Mouse (Mus musculus) midbrain, embryonic 15.5 days (tissue): ENCODE results near the gene Tymp. TPM values are rescaled to one million over a fixed set of nuclear protein-coding genes. Genes with fewer than 3 reads are reported as not detected.

Experiments
- ATAC-seq: fragments of 200-750 bp; cut with Nextera tagmentation; replicated peaks from 2 replicates; pipeline ENCODE4 v1.8.0; 2017; ENCODE audit warnings: moderate TSS enrichment
- H3K27ac ChIP-seq: fragments of 300-500 bp; sonication (generic); 2 replicates; pipeline ENCODE4 v1.5.1; 2015; ENCODE audit warnings: mild to moderate bottlenecking, inconsistent platforms
- H3K27me3 ChIP-seq: fragments of 300-500 bp; sonication (generic); replicated peaks from 2 replicates; pipeline ENCODE4 v1.6.1; 2015; ENCODE audit warnings: inconsistent platforms
- H3K36me3 ChIP-seq: fragments of 300-500 bp; sonication (generic); replicated peaks from 2 replicates; pipeline ENCODE4 v1.6.1; 2015; ENCODE audit warnings: inconsistent platforms
- H3K4me1 ChIP-seq: fragments of 300-500 bp; sonication (generic); 2 replicates; pipeline ENCODE4 v1.6.1; 2015; ENCODE audit warnings: inconsistent platforms
- H3K4me2 ChIP-seq: fragments of 300-500 bp; sonication (generic); 2 replicates; pipeline ENCODE4 v1.6.1; 2015; ENCODE audit warnings: inconsistent platforms, mild to moderate bottlenecking, moderate library complexity
- H3K4me3 ChIP-seq: fragments of 300-500 bp; sonication (generic); 2 replicates; pipeline ENCODE4 v1.5.1; 2015; ENCODE audit warnings: mild to moderate bottlenecking, inconsistent platforms
- H3K9ac ChIP-seq: fragments of 300-500 bp; sonication (generic); 2 replicates; pipeline ENCODE4 v1.6.1; 2015; ENCODE audit warnings: mild to moderate bottlenecking, inconsistent platforms
- H3K9me3 ChIP-seq: fragments of 300-500 bp; sonication (generic); 2 replicates; pipeline ENCODE4 v1.6.1; 2016; ENCODE audit warnings: inconsistent platforms
- WGBS: fragments of 180-500 bp; shearing (Covaris S2); methylation state at CpG from one replicate; pipeline ENCODE4 v1.1.7; 2015; ENCODE audit warnings: mixed read lengths; 5-methylcytosine and 5-hydroxymethylcytosine counted together
- polyA plus RNA-seq: library from polyadenylated mRNA; unstranded; fragments of >200 nt; fragmentation: Nextera tagmentation; extraction: Ambion mirVana; gene quantifications from 2 replicates; pipeline ENCODE4 v1.2.1, GENCODE M21; 2015

The Tymp gene
- polyA plus RNA-seq, 1 experiment from 2014 or later, result 2.7 TPM

DNA sequence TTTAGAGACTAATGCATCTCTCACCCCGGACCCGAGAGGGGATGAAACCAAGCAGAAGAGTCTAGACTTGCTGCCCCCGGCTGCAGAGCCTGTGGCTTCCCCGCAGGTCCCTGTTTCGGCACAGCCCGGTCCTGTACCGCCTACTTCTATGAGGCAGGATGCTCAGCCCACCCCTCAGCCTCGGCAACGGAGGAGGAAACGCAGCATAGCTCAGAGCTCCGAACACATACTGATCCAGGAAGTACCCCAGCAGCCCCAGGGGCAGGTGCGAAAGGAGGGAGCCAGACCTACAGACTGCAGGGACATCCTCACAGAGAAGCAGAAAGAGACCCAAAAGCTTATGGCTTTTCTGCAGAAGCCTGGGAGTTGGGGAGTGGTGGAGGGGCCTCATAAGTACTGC lies 10.3 kb upstream of the Tymp start:
- Histone ChIP-seq H3K36me3 (no peaks in the 10 kb centered on the region), H3K9me3 (no peaks in the 10 kb centered on the region), H3K27ac (no peak overlapping the region), H3K4me2 (no peak overlapping the region), H3K27me3 (no peaks in the 10 kb centered on the region), H3K4me1 (no peaks in the 10 kb centered on the region), H3K4me3 (no peak overlapping the region), H3K9ac (no peak overlapping the region)
- no peak for ATAC-seq
- 51% methylated on average over 12 of the region's 12 CpGs for WGBS

- Histone ChIP-seq H3K9me3 (no peaks in the 10 kb centered on the region), H3K4me1 (0 out of 2 replicates have a peak, but pooled peaks cover under 1% of the 10 kb centered on the region), H3K27ac (no peak within 1 kb of the TSS), H3K36me3 (no peaks in the 10 kb centered on the region), H3K27me3 (peaks cover 4% of the 10 kb centered on the region), H3K4me2 (no peak within 1 kb of the TSS), H3K9ac (no peak within 1 kb of the TSS), H3K4me3 (no peak within 1 kb of the TSS)
- WGBS, result 86% methylated on average over 7 of the region's 7 CpGs
- ATAC-seq, result no peak
Measured at GRCm38 (mm10) chr15:89384617-89385016, 7.8 kb upstream of the Tymp start, which contains the start of gene Klhdc7b. Gene Klhdc7b, plus strand, starts transcription at chr15:89384917.

DNA sequence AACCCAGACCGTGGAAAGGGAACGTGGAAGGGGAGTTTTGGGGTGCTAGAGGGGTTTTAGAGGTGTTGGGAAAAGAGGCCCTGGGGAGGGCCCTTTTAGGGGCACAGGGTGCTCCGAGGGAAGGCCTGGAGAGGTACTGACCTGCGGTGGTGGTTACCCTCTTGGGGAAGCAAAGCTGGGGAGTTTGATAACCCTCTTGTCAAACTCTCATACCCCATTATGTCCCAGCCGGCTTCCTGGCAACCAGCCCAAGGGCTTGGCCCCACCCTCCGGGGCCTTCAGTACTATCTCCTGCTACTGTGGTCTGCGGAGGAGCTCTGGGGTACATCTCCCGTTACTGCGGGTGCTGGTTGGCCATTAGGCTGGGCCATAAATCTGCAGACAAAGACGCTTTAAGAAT lies 2.6 kb upstream of the Tymp start:
- Histone ChIP-seq H3K9ac (peak overlapping the region; percentile 36; the same call in 1 of the 2 replicates), H3K9me3 (no peaks in the 10 kb centered on the region), H3K4me1 (peaks cover 20% of the 10 kb centered on the region), H3K27ac (no peak overlapping the region), H3K27me3 (peaks cover 42% of the 10 kb centered on the region), H3K4me3 (peak overlapping the region; percentile 34), H3K4me2 (peak overlapping the region; percentile 69), H3K36me3 (no peaks in the 10 kb centered on the region)
- 15% methylated on average over 10 of the region's 10 CpGs for WGBS
- no peak for ATAC-seq

GRCm38 (mm10) chr15:89378831-89379401 lies 2.1 kb upstream of the Tymp start, which contains the start of gene Odf3b:
Gene Odf3b, minus strand, starts transcription at chr15:89379282.
- H3K4me2 ChIP-seq, result peak within 1 kb of the TSS; percentile 69
- H3K27me3 ChIP-seq, result peaks cover 42% of the 10 kb centered on the region
- ATAC-seq, result peak; percentile 37; the same call in 1 of the 2 replicates
- WGBS, result 1% methylated on average over 33 of the region's 33 CpGs
- no peaks in the 10 kb centered on the region for H3K36me3 ChIP-seq
- peak within 1 kb of the TSS; percentile 34 for H3K4me3 ChIP-seq
- H3K9me3 ChIP-seq, result no peaks in the 10 kb centered on the region
- H3K27ac ChIP-seq, result no peak within 1 kb of the TSS
- H3K9ac ChIP-seq, result peak within 1 kb of the TSS; percentile 36
- H3K4me1 ChIP-seq, result peaks cover 24% of the 10 kb centered on the region

DNA sequence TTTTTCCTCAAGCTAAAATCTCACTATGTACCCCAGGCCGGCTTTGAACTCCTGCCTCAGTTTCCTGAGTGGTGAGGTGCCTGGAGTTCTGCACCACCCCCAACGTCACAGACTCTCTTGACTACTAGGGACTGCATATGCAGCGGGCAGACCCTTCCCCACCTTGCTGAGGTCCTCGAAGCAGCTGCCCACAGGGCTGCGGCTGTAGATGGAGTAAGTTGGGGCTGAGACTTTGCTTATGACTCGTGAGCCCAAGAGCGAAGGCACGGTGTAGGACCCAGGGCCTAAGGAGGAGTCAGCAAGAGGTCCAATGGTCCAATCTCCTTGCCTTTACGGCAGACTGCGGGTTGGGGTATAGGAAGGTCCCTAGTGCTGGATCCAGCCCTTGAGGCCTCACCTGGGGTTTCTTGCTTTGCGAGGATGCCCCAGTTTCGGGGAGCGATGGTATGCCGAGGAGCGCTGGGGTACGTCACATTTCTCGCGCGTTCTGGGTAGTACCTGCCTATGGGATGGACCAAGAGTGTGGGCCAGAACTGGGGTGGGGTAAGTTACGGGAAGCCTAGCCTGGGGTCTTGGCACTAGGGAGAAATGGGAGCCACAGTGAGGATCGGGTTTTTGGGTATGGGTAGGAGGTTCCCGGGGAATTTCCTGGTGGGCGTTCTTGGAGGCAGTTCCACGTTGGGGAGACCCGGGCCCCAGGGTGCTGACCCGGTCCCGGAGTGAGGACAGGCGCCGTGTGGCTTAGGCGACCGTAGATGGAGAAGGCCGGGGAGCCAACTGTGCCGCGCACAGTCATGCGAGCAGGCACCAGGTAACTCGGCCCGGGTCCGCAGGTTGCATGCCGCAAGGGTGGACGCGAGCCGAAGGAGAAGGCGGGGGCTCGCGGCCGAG lies 1.3 kb upstream of the Tymp start:
- H3K4me1 ChIP-seq, result peaks cover 26% of the 10 kb centered on the region
- 11% methylated on average over 46 of the region's 46 CpGs for WGBS
- H3K36me3 ChIP-seq, result no peaks in the 10 kb centered on the region
- H3K9ac ChIP-seq, result peak overlapping the region; percentile 36
- no peaks in the 10 kb centered on the region for H3K9me3 ChIP-seq
- H3K4me2 ChIP-seq, result peak overlapping the region; percentile 69
- peak overlapping the region; percentile 34 for H3K4me3 ChIP-seq
- peaks cover 42% of the 10 kb centered on the region for H3K27me3 ChIP-seq
- no peak for ATAC-seq
- H3K27ac ChIP-seq, result no peak overlapping the region

GRCm38 (mm10) chr15:89377362-89377761 lies 523 bp upstream of the Tymp start:
- Histone ChIP-seq H3K27ac (no peak overlapping the region), H3K9ac (no peak overlapping the region), H3K27me3 (peaks cover 42% of the 10 kb centered on the region), H3K4me2 (no peak overlapping the region), H3K36me3 (no peaks in the 10 kb centered on the region), H3K4me1 (peaks cover 34% of the 10 kb centered on the region), H3K4me3 (no peak overlapping the region), H3K9me3 (no peaks in the 10 kb centered on the region)
- ATAC-seq, result no peak
- 5% methylated on average over 18 of the region's 18 CpGs for WGBS

DNA sequence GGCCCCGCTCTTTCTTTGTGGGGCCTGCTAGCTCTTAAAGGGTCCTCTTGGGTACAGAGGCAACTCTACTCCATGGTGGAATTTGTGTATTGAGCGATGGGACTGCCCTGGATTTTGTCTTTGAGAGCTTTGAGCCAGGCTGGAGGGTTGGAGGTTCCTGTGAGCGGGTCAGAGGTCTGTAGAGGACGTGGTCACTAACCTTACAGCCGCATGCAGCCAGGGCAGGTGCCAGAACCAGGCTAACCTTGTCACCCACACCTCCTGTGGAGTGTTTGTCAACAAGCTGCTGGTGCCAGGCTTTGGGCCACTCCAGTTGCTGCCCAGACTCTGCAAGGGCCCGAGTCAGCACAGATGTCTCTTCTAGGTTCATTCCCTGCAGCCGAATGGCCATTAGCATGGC lies 799 bp downstream of the Tymp start:
- 79% methylated on average over 7 of the region's 7 CpGs for WGBS
- Histone ChIP-seq H3K27ac (no peak overlapping the region), H3K4me2 (no peak overlapping the region), H3K9ac (no peak overlapping the region), H3K4me1 (peaks cover 34% of the 10 kb centered on the region), H3K36me3 (peaks cover 12% of the 10 kb centered on the region; the same call in 1 of the 2 replicates), H3K9me3 (no peaks in the 10 kb centered on the region), H3K27me3 (peaks cover 42% of the 10 kb centered on the region), H3K4me3 (no peak overlapping the region)
- no peak for ATAC-seq

GRCm38 (mm10) chr15:89374801-89375534 lies 1.9 kb downstream of the Tymp start:
- Histone ChIP-seq H3K4me1 (peaks cover 34% of the 10 kb centered on the region), H3K36me3 (peaks cover 23% of the 10 kb centered on the region; the same call in 1 of the 2 replicates), H3K9me3 (no peaks in the 10 kb centered on the region), H3K27ac (no peak overlapping the region), H3K27me3 (peaks cover 39% of the 10 kb centered on the region), H3K4me3 (no peak overlapping the region), H3K9ac (no peak overlapping the region), H3K4me2 (peak overlapping the region; percentile 85)
- WGBS, result 93% methylated on average over 17 of the region's 17 CpGs
- ATAC-seq, result no peak

DNA sequence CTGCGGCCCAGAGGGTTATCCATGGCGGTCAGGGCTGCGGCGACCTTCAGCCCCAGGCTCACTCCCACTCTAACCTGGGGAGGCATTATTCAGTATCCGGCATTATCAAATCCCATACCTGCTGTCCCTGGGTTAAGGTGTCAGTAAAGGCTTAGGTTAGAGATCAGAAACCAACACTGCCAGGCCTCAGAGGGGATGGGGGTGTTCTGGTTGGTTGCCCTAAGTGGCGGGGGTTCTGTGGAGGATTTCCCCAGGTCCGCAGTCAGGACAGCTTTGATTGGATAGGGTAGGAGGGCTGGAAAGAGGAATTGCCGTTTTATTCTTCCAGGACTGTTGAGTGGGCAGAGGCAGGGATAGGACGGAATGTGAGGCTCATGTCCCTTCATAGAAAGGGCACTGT lies 2.5 kb downstream of the Tymp start:
- Histone ChIP-seq H3K27ac (peak overlapping the region; percentile 95), H3K4me1 (peaks cover 31% of the 10 kb centered on the region), H3K27me3 (peaks cover 35% of the 10 kb centered on the region), H3K9ac (peak overlapping the region; percentile 85), H3K4me3 (peak overlapping the region; percentile 88), H3K4me2 (peak overlapping the region; percentile 85), H3K36me3 (peaks cover 28% of the 10 kb centered on the region), H3K9me3 (no peaks in the 10 kb centered on the region)
- no peak; the same call in 1 of the 2 replicates for ATAC-seq
- 45% methylated on average over 9 of the region's 9 CpGs for WGBS

GRCm38 (mm10) chr15:89373762-89374248 lies 3.0 kb downstream of the Tymp start, which contains the start of gene Sco2:
Gene Sco2, minus strand, starts transcription at chr15:89373846.
- Histone ChIP-seq H3K27ac (peak within 1 kb of the TSS; percentile 95), H3K9ac (peak within 1 kb of the TSS; percentile 85), H3K4me2 (peak within 1 kb of the TSS; percentile 85), H3K27me3 (peaks cover 30% of the 10 kb centered on the region), H3K4me3 (peak within 1 kb of the TSS; percentile 88), H3K36me3 (peaks cover 34% of the 10 kb centered on the region), H3K9me3 (no peaks in the 10 kb centered on the region), H3K4me1 (peaks cover 26% of the 10 kb centered on the region)
- under 1% methylated on average over 42 of the region's 42 CpGs for WGBS
- peak; percentile 91 for ATAC-seq

DNA sequence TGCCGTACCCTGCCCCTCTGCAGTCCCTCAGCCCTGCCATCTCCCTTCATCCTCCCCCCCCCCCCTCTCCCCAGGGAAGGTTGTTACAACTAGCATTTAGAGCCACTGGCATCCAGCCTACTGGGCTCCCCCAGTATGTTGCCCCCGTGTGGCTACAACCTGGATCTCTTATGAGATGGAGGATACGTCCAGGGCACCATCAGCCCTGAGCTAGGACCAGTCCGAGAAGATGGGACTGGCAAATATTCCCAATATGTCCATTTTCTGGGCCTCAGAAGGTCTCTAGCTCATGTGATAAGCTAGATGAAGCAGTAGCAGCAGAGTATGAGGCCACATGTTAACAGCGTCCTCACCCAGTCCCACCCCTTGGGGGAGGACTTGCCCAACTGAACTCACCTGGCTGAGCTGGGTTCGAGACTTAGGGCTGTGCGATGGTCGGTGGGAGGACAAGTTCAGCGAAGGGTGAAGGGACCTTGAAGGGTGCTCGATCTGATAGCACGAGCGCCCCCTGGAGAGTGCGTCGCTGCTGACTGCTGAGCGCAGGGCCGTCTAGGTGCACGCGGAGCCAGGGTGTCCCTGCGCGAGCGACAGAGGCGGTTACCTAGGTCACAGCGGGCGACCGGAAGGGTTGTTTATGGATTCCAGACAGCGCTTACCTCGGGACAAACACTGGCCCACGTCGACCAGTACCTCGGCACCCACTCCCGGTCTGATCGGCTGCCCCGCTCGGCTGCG lies 3.6 kb downstream of the Tymp start:
- Histone ChIP-seq H3K27me3 (peaks cover 24% of the 10 kb centered on the region), H3K4me2 (peak overlapping the region; percentile 85), H3K27ac (peak overlapping the region; percentile 95), H3K4me3 (peak overlapping the region; percentile 88), H3K36me3 (peaks cover 37% of the 10 kb centered on the region), H3K4me1 (peaks cover 20% of the 10 kb centered on the region), H3K9ac (peak overlapping the region; percentile 85), H3K9me3 (no peaks in the 10 kb centered on the region)
- peak; percentile 80 for ATAC-seq
- WGBS, result 1% methylated on average over 35 of the region's 35 CpGs
